Mouse (Mus musculus) MEL (cell line): ENCODE data around the gene Atp6ap2. TPM values are rescaled to one million over a fixed set of nuclear protein-coding genes. Genes with fewer than 3 reads are reported as not detected.
A peak's percentile ranks its signal among the peaks of the same experiment; 100 is the strongest.

Experiments used
- DNase-seq: peaks from one replicate; pipeline ENCODE4 v3.0.0; 2011; ENCODE audit warnings: low read depth, low spot score
- H3K27ac ChIP-seq: 2 replicates; pipeline ENCODE4 v1.5.1; 2012; ENCODE audit warnings: low read depth, mild to moderate bottlenecking, control low read depth, low read length, moderate library complexity; ENCODE audit not compliant: control insufficient read depth
- H3K27me3 ChIP-seq, 2 experiments: fragments of 150-350 bp in 1 of 2; sonication (generic) in 1 of 2; 2 replicates each; pipeline ENCODE4 v1.6.1; 2012; ENCODE audit warnings: low read length in 2 of 2, mild to moderate bottlenecking in 2 of 2, improper control_type of control experiment in 1 of 2, moderate library complexity in 1 of 2; ENCODE audit not compliant: insufficient read depth in 2 of 2, control insufficient read depth in 1 of 2
- H3K36me3 ChIP-seq, 2 experiments: 2 replicates each; pipeline ENCODE4 v1.6.1; 2012 to 2014; ENCODE audit warnings: low read length in 2 of 2, improper control_type of control experiment in 1 of 2, inconsistent platforms in 1 of 2, mild to moderate bottlenecking in 1 of 2; ENCODE audit not compliant: insufficient read depth in 2 of 2, control insufficient read depth in 1 of 2
- H3K4me1 ChIP-seq, 2 experiments: fragments of 150-350 bp in 1 of 2; sonication (generic) in 1 of 2; 2 replicates each; pipeline ENCODE4 v1.6.1; 2012; ENCODE audit warnings: low read length in 2 of 2, improper control_type of control experiment in 1 of 2, mild to moderate bottlenecking in 1 of 2; ENCODE audit not compliant: insufficient read depth in 2 of 2, control insufficient read depth in 1 of 2
- H3K4me3 ChIP-seq, 2 experiments: fragments of 150-350 bp in 1 of 2; sonication (generic) in 1 of 2; 2 replicates each; pipeline ENCODE4 v1.5.1; 2012; ENCODE audit warnings: low read depth in 2 of 2, low read length in 2 of 2, mild to moderate bottlenecking in 2 of 2, moderate library complexity in 2 of 2, control low read depth in 1 of 2, improper control_type of control experiment in 1 of 2; ENCODE audit not compliant: control insufficient read depth in 1 of 2, insufficient read depth in 1 of 2
- H3K79me2 ChIP-seq: 2 replicates; pipeline ENCODE4 v1.6.1; 2012; ENCODE audit warnings: mild to moderate bottlenecking, low read length, moderate library complexity; ENCODE audit not compliant: control insufficient read depth, poor library complexity, insufficient read depth
- H3K9ac ChIP-seq: 2 replicates; pipeline ENCODE4 v1.6.1; 2012; ENCODE audit warnings: low read depth, mild to moderate bottlenecking, control low read depth, low read length, moderate library complexity; ENCODE audit not compliant: control insufficient read depth, poor library complexity, severe bottlenecking
- H3K9me3 ChIP-seq: fragments of 150-350 bp; sonication (generic); replicated peaks from 2 replicates; pipeline ENCODE4 v1.6.1; 2012; ENCODE audit warnings: mild to moderate bottlenecking, low read length, improper control_type of control experiment, moderate library complexity; ENCODE audit not compliant: insufficient read depth
- BHLHE40 ChIP-seq: IDR thresholded peaks from 2 replicates; pipeline ENCODE4 v1.6.1; 2012; ENCODE audit warnings: low read depth, mild to moderate bottlenecking, inconsistent platforms, low read length, improper control_type of control experiment, borderline replicate concordance
- CTCF ChIP-seq, 3 experiments: IDR thresholded peaks in 2 of 3; conservative IDR thresholded peaks in 1 of 3; 2 replicates each; pipeline ENCODE4 v1.5.1; 2011 to 2012; ENCODE audit warnings: low read length in 3 of 3, low read depth in 2 of 3, mild to moderate bottlenecking in 2 of 3, improper control_type of control experiment in 1 of 3, inconsistent platforms in 1 of 3, mixed read lengths in 1 of 3, moderate library complexity in 1 of 3; ENCODE audit not compliant: control insufficient read depth in 1 of 3, insufficient read depth in 1 of 3, poor library complexity in 1 of 3, severe bottlenecking in 1 of 3
- ETS1 ChIP-seq: IDR thresholded peaks from 2 replicates; pipeline ENCODE4 v1.6.1; 2012; ENCODE audit warnings: low read depth, mild to moderate bottlenecking, inconsistent platforms, low read length, improper control_type of control experiment, moderate library complexity
- GATA1 ChIP-seq: IDR thresholded peaks from 2 replicates; pipeline ENCODE4 v1.6.1; 2011; ENCODE audit warnings: low read depth, low read length, improper control_type of control experiment
- KAT2A ChIP-seq: conservative IDR thresholded peaks from 2 replicates; pipeline ENCODE4 v1.6.1; 2012; ENCODE audit warnings: low read depth, low read length, improper control_type of control experiment, inconsistent platforms
- MXI1 ChIP-seq: IDR thresholded peaks from 2 replicates; pipeline ENCODE4 v1.6.1; 2011; ENCODE audit warnings: mild to moderate bottlenecking, low read depth, low read length, improper control_type of control experiment
- MYC ChIP-seq: IDR thresholded peaks from 2 replicates; pipeline ENCODE4 v1.6.1; 2011; ENCODE audit warnings: low read depth, mild to moderate bottlenecking, low read length, improper control_type of control experiment, moderate library complexity
- NELFE ChIP-seq: IDR thresholded peaks from 2 replicates; pipeline ENCODE4 v1.6.1; 2011; ENCODE audit warnings: low read depth, low read length, improper control_type of control experiment
- POLR2A ChIP-seq, 2 experiments: IDR thresholded peaks; 2 replicates each; pipeline ENCODE4 v1.6.1; 2011 to 2012; ENCODE audit warnings: low read length in 2 of 2, mild to moderate bottlenecking in 2 of 2, control low read depth in 1 of 2, improper control_type of control experiment in 1 of 2, low read depth in 1 of 2, moderate library complexity in 1 of 2; ENCODE audit not compliant: control insufficient read depth in 1 of 2, insufficient read depth in 1 of 2, poor library complexity in 1 of 2
- POLR2AphosphoS2 ChIP-seq: IDR thresholded peaks from 2 replicates; pipeline ENCODE4 v1.6.1; 2011; ENCODE audit warnings: low read length, improper control_type of control experiment
- SIN3A ChIP-seq: IDR thresholded peaks from 2 replicates; pipeline ENCODE4 v1.6.1; 2012; ENCODE audit warnings: low read length, improper control_type of control experiment, inconsistent platforms
- TCF12 ChIP-seq: IDR thresholded peaks from 2 replicates; pipeline ENCODE4 v1.6.1; 2014; ENCODE audit warnings: low read depth, mild to moderate bottlenecking, inconsistent platforms, low read length, improper control_type of control experiment, moderate library complexity
- UBTF ChIP-seq: IDR thresholded peaks from 2 replicates; pipeline ENCODE4 v1.6.1; 2012; ENCODE audit warnings: low read depth, mild to moderate bottlenecking, inconsistent platforms, low read length, improper control_type of control experiment, moderate library complexity, borderline replicate concordance; ENCODE audit not compliant: insufficient read depth
- polyA plus RNA-seq, 2 experiments: library from polyadenylated mRNA; stranded (reverse) in 1 of 2; unstranded in 1 of 2; fragments of >175 nt in 1 of 2; fragments of >200 nt in 1 of 2; gene quantifications; 2 replicates each; pipeline versions ENCODE4 v1.2.1 to v1.2.4; 2012; ENCODE audit warnings: low replicate concordance in 2 of 2, low read depth in 1 of 2; ENCODE audit not compliant: insufficient read length in 2 of 2, insufficient read depth in 1 of 2, missing spikeins in 1 of 2
- total RNA-seq: library from RNA; depleted of rRNA; stranded (reverse); fragments of 300-350 nt; gene quantifications from 2 replicates; pipeline ENCODE4 v1.2.3, GENCODE M21; 2012

Atp6ap2 gene
- total and polyA plus RNA-seq, 3 experiments, result 47.6 to 323 (median 56.4) TPM

- DNase-seq, result no peak
- Histone ChIP-seq H3K79me2 (peaks cover 7% of the 10 kb centered on the region), H3K27ac (no peak overlapping the region), H3K9ac (no peak overlapping the region), H3K4me3 (no peak overlapping the region), H3K4me1 (peaks cover 3 to 4% of the 10 kb centered on the region in 2 experiments), H3K9me3 (no peaks in the 10 kb centered on the region), H3K36me3 (peaks cover 0 to 7% of the 10 kb centered on the region in 2 experiments; a peak in 2 of 4 replicates), H3K27me3 (no peaks in the 10 kb centered on the region)
- no peak for TF ChIP-seq MYC
Observed at GRCm38 (mm10) chrX:12583261-12583660, 4.3 kb upstream of the Atp6ap2 start.

- Histone ChIP-seq H3K4me1 (peaks cover 4 to 11% of the 10 kb centered on the region in 2 experiments), H3K9me3 (no peaks in the 10 kb centered on the region), H3K79me2 (peaks cover 23% of the 10 kb centered on the region), H3K27me3 (no peaks in the 10 kb centered on the region), H3K27ac (peak overlapping the region; percentile 32), H3K9ac (peak overlapping the region; percentile 86), H3K4me3 (peak overlapping the region; percentile 70 to 96), H3K36me3 (peaks cover 0 to 13% of the 10 kb centered on the region in 2 experiments; a peak in 3 of 4 replicates)
- no peak for TF ChIP-seq POLR2A (IDR thresholded peaks at IDR 0.05; ENCODE audit: control insufficient read depth in 1 of 2, insufficient read depth in 1 of 2, low read depth in 1 of 2, low read length in 2 of 2, poor library complexity in 1 of 2)
- no peak for TF ChIP-seq MXI1
- TF ChIP-seq BHLHE40, result no peak
- TF ChIP-seq KAT2A, result no peak
- no peak for TF ChIP-seq ETS1
- TF ChIP-seq POLR2AphosphoS2, result no peak
- no peak for TF ChIP-seq GATA1
- no peak for TF ChIP-seq TCF12
- TF ChIP-seq NELFE, result no peak
- no peak for TF ChIP-seq UBTF
- TF ChIP-seq CTCF (IDR thresholded peaks at IDR 0.05 in 2 of 3, conservative IDR thresholded peaks at IDR 0.05 in 1 of 3; ENCODE audit: control insufficient read depth in 1 of 3, insufficient read depth in 1 of 3, low read depth in 2 of 3, low read length in 3 of 3, poor library complexity in 1 of 3, severe bottlenecking in 1 of 3), result no peak
- DNase-seq, result peak; percentile 63
Observed at GRCm38 (mm10) chrX:12587958-12588355, 356 bp downstream of the Atp6ap2 start.

GRCm38 (mm10) chrX:12591401-12591943, 3.9 kb downstream of the Atp6ap2 start:
- peaks cover 0 to 13% of the 10 kb centered on the region in 2 experiments; a peak in 3 of 4 replicates for H3K36me3 ChIP-seq
- no peak for DNase-seq
- H3K9ac ChIP-seq, result no peak overlapping the region
- H3K4me1 ChIP-seq, result peaks cover 4 to 11% of the 10 kb centered on the region in 2 experiments
- H3K79me2 ChIP-seq, result peaks cover 24% of the 10 kb centered on the region
- no peak overlapping the region for H3K4me3 ChIP-seq
- no peak for TF ChIP-seq SIN3A
- no peak for TF ChIP-seq MYC
- H3K27ac ChIP-seq, result no peak overlapping the region
- H3K27me3 ChIP-seq, result no peaks in the 10 kb centered on the region
- H3K9me3 ChIP-seq, result no peaks in the 10 kb centered on the region
